Mouse (Mus musculus) neural tube, embryonic 11.5 days (tissue): ENCODE data around the gene Babam2. TPM values are rescaled to one million over a fixed set of nuclear protein-coding genes. Genes with fewer than 3 reads are reported as not detected.

Experiments
- ATAC-seq: fragments of 200-750 bp; cut with Nextera tagmentation; 2 replicates; pipeline ENCODE4 v1.8.0; 2017; ENCODE audit warnings: moderate number of reproducible peaks, mild to moderate bottlenecking, moderate TSS enrichment, moderate library complexity; ENCODE audit not compliant: insufficient read depth, low FRiP score, low TSS enrichment
- DNase-seq: peaks from one replicate; pipeline ENCODE4 v3.0.0-alpha.2; 2015; ENCODE audit warnings: low spot score
- H3K27ac ChIP-seq: fragments of 300-500 bp; sonication (generic); 2 replicates; pipeline ENCODE4 v1.5.1; 2014; ENCODE audit warnings: low read depth, mild to moderate bottlenecking, low read length
- H3K27me3 ChIP-seq: fragments of 300-500 bp; sonication (generic); 2 replicates; pipeline ENCODE4 v1.6.1; 2014; ENCODE audit warnings: mild to moderate bottlenecking, low read length, mixed read lengths; ENCODE audit not compliant: control insufficient read depth, insufficient read depth
- H3K36me3 ChIP-seq: fragments of 300-500 bp; sonication (generic); 2 replicates; pipeline ENCODE4 v1.6.1; 2014; ENCODE audit warnings: mild to moderate bottlenecking, low read length, moderate library complexity, mixed read lengths; ENCODE audit not compliant: control insufficient read depth, insufficient read depth
- H3K4me1 ChIP-seq: fragments of 300-500 bp; sonication (generic); 2 replicates; pipeline ENCODE4 v1.6.1; 2014; ENCODE audit warnings: low read length, mixed read lengths; ENCODE audit not compliant: control insufficient read depth, insufficient read depth
- H3K4me2 ChIP-seq: fragments of 300-500 bp; sonication (generic); 2 replicates; pipeline ENCODE4 v1.6.1; 2014; ENCODE audit warnings: low read depth, mild to moderate bottlenecking, moderate library complexity
- H3K4me3 ChIP-seq: fragments of 300-500 bp; sonication (generic); 2 replicates; pipeline ENCODE4 v1.5.1; 2014; ENCODE audit warnings: low read depth, low read length
- H3K9ac ChIP-seq: fragments of 300-500 bp; sonication (generic); 2 replicates; pipeline ENCODE4 v1.6.1; 2014; ENCODE audit warnings: mild to moderate bottlenecking, low read length
- H3K9me3 ChIP-seq: fragments of 300-500 bp; sonication (generic); 2 replicates; pipeline ENCODE4 v1.6.1; 2016; ENCODE audit warnings: low read length; ENCODE audit not compliant: control insufficient read depth
- WGBS: fragments of 180-500 bp; shearing (Covaris S2); extraction: QIAGEN DNeasy Blood & Tissue Kit; methylation state at CpG from one replicate; pipeline ENCODE4 v1.1.7; 2014; 5-methylcytosine and 5-hydroxymethylcytosine counted together
- polyA plus RNA-seq: library from polyadenylated mRNA; unstranded; fragments of >200 nt; fragmentation: Nextera tagmentation; extraction: Ambion mirVana; gene quantifications from 2 replicates; pipeline ENCODE4 v1.2.1, GENCODE M21; 2014

The Babam2 gene
- 44.6 and 45.0 TPM in 2 replicates for polyA plus RNA-seq

DNA sequence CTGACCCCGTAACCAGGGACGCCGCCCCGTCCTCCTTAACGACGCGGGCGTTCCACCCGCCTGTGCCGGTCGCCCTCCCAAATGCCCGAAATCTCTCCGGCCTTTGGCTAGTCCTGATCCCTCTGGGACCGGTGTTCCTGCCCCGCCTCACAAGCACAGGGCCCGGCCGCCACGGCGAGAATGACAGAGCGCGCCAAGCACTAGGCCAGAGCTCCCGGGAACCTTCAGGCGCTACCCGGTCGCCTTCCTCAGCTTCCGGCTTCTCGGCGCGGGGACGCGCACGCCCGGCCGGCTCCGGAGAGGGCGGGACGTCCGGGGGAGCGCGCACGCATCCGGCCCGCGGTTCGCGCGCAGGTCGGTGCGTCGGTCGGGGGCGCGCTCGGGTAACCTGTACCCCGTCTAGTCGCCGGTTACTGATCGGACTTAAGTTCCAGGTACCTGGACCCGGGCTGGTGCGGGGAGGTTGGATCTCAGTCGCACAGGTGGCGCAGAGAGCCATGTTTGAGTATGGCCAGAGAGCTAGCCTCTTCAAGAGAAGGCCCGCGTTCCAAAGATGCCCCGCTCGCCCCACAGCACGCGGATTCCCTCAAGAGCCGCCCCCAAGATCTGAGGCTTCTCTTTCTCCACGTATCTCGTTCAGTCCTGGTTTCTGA is at the start of gene Babam2:
Gene Babam2 (plus strand): TSS at position 41 of the 653 bp plus-strand sequence.
- Histone ChIP-seq H3K9ac (peak within 1 kb of the TSS; percentile 77), H3K27ac (peak within 1 kb of the TSS; percentile 75), H3K27me3 (no peaks in the 10 kb centered on the region), H3K4me2 (peak within 1 kb of the TSS; percentile 71), H3K4me1 (no peaks in the 10 kb centered on the region), H3K9me3 (no peaks in the 10 kb centered on the region), H3K36me3 (no peaks in the 10 kb centered on the region), H3K4me3 (peak within 1 kb of the TSS; percentile 75)
- DNase-seq, result peak; percentile 94
- under 1% methylated on average over 71 of the region's 71 CpGs for WGBS
- ATAC-seq, result peak; percentile 94

DNA sequence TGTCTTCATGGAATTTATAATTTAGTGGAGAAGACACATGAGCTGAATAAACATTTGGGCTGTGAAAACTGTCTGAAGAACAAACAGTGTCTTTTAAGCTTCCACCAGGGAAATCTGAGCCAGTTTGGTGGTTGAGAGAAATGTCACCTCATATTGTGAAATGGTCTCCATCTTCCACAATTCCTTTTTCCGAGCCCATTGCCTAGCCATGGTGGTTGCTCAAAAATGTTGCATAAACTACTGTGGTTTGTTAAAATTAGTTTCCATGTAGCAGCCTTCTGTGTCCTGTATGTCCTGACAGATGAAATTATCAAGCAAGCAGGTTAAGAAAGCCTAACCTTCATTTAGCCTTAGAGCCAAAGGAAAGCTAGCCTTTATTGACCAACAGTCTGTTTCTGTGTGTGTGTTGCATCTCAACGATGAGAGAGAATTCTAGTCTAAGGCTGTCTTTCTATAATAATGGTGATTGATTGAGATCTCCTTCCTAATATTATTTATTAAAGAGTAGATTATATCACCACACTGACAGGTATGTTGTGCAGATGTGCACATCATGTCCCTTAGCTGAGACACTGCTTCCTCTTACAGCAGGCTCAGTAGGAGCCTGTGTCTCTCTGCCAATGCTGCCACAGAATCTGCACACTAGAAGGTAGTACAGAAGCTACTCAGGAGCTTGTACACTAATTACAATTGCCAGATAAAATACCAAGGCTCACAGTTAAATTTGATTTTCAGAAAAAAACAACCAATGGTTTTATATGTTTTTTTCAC is 46.8 kb upstream of the Babam2 start:
- Histone ChIP-seq H3K36me3 (no peaks in the 10 kb centered on the region), H3K4me3 (no peak overlapping the region), H3K4me1 (no peaks in the 10 kb centered on the region), H3K27me3 (no peaks in the 10 kb centered on the region), H3K9ac (no peak overlapping the region), H3K4me2 (no peak overlapping the region), H3K27ac (no peak overlapping the region), H3K9me3 (no peaks in the 10 kb centered on the region)
- no peak for ATAC-seq
- 95% methylated on average over 2 of the region's 2 CpGs for WGBS
- no peak for DNase-seq

DNA sequence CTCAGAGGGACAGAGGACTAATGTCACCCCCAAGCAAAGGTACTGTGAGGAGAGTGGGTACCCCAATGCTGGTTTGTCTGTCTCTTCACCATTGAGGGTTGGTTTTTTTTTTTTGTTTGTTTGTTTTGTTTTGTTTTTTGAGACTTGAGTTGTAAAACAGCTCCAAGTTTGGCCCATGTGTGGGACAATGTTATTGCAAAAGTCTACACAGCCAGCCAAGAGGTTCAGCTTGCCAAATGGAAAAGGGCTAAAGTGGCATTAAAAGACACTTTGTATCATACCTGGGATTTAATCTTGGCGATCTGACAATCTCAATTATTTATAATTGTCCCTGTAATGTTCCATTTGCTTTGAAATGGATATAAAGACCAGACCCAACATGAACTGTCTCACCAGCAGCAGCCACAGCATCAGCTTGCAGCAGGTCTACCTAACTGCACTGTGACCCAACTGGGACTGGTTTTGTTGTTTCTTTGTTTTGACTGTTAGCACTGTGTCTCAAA is 41.7 kb upstream of the Babam2 start:
- Histone ChIP-seq H3K27me3 (no peaks in the 10 kb centered on the region), H3K4me3 (no peak overlapping the region), H3K4me2 (no peak overlapping the region), H3K36me3 (no peaks in the 10 kb centered on the region), H3K9me3 (no peaks in the 10 kb centered on the region), H3K4me1 (no peaks in the 10 kb centered on the region), H3K27ac (no peak overlapping the region), H3K9ac (no peak overlapping the region)
- ATAC-seq (no peak), DNase-seq (no peak)
- 95% methylated on average over 1 of the region's 1 CpGs for WGBS

DNA sequence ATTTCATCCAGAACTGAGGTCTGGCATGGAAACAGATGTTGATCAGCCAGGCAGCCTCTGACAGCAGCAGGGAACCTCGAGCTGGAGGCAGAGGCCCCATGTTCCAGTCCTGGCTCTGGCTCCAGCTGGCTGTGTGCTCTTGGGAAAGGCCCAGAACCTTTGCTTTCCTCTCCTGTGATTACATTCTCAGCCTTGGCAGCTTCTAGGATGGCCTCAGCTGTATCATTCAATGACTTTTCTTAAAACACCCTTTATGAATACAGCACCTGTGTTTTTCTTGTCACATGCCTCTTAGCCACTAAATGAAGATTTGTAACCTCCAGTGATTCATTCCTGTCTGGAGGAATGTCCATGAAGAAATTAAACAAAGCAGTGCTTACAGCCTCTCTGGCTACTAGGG is 31.3 kb upstream of the Babam2 start:
- Histone ChIP-seq H3K9me3 (no peaks in the 10 kb centered on the region), H3K4me1 (no peaks in the 10 kb centered on the region), H3K27ac (no peak overlapping the region), H3K4me3 (no peak overlapping the region), H3K4me2 (no peak overlapping the region), H3K36me3 (no peaks in the 10 kb centered on the region), H3K27me3 (no peaks in the 10 kb centered on the region), H3K9ac (no peak overlapping the region)
- WGBS, result 39% methylated on average over 1 of the region's 1 CpGs
- ATAC-seq (no peak), DNase-seq (no peak)

DNA sequence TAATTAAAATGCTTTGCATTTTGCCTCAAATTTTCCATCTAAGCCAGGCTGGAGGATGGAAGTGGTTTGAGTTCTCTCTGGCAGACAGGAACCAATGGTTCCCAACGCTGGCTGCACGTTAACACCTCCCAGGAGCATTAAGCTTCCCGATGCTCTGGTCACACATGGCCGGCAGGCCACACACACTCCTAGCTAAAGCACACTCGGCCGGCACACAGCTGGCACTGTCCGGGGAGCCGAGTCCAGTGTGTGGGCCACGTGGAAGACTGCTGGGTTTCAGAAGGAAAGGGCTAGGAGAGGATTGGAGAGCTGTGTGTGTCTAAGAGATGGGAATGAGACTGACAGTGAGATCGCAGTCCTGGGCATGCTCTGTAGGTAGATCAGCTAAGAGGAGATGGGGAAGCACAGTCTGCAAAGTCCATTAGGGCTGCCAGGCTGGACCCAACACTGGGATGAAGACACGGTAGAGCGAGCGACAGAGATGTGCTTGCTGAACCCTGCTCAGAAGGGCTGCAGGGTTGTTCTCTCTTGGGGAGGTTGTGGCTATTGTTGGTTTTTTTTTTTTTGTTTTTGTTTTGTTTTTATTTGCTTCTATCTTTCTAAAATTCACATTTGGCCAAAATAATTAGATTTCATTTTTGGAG is 29.0 kb upstream of the Babam2 start:
- no peak overlapping the region for H3K27ac ChIP-seq
- H3K4me2 ChIP-seq, result no peak overlapping the region
- DNase-seq (peak; percentile 14), ATAC-seq (no peak)
- 65% methylated on average over 13 of the region's 13 CpGs for WGBS
- H3K9ac ChIP-seq, result no peak overlapping the region
- H3K4me3 ChIP-seq, result no peak overlapping the region
- H3K9me3 ChIP-seq, result no peaks in the 10 kb centered on the region
- no peaks in the 10 kb centered on the region for H3K27me3 ChIP-seq
- H3K36me3 ChIP-seq, result no peaks in the 10 kb centered on the region
- H3K4me1 ChIP-seq, result no peaks in the 10 kb centered on the region

DNA sequence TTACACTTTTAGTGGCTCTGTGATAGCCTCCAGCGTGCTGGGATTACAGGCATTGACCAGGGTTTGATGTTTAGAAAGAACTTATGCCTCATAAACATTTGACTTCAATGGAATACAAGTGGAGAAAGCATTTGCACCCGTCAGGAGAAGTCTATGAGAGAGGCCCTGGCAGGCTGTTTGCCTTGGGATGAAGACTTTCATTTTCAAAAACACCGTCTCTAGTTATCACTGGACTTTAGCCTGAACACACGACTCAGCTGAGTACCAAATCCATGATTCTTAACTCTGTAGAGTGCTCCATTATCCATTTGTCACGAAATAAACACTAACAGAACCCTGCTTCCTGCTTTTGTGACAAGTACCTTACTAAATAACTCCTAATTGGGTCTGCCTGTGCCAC is 27.5 kb upstream of the Babam2 start:
- DNase-seq (no peak), ATAC-seq (no peak)
- H3K36me3 ChIP-seq, result no peaks in the 10 kb centered on the region
- H3K9me3 ChIP-seq, result no peaks in the 10 kb centered on the region
- no peak overlapping the region for H3K4me2 ChIP-seq
- 79% methylated on average over 5 of the region's 5 CpGs for WGBS
- no peaks in the 10 kb centered on the region for H3K4me1 ChIP-seq
- no peak overlapping the region for H3K4me3 ChIP-seq
- H3K27ac ChIP-seq, result no peak overlapping the region
- no peak overlapping the region for H3K9ac ChIP-seq
- no peaks in the 10 kb centered on the region for H3K27me3 ChIP-seq

DNA sequence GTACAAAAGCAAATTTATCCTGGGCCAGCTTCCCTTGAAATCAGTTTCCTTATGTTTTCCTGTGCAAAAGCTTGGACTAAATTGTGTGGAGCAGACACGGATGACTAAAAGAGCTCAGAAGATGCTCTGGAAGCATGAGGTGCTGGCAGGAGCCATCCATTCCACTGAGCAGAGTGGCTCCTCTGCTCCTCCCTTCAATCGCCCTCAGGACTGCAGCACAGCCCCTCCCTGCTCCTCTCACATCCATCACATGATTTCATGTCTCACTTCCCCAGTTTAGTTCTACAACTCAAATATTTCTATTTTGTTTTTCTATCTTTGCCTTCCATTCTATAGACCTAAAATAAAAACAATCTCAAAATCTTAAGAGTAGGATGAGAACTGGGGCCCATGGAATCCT is 26.3 kb upstream of the Babam2 start:
- Histone ChIP-seq H3K27me3 (no peaks in the 10 kb centered on the region), H3K4me2 (no peak overlapping the region), H3K9me3 (no peaks in the 10 kb centered on the region), H3K36me3 (no peaks in the 10 kb centered on the region), H3K9ac (no peak overlapping the region), H3K4me1 (no peaks in the 10 kb centered on the region), H3K4me3 (no peak overlapping the region), H3K27ac (no peak overlapping the region)
- 63% methylated on average over 2 of the region's 2 CpGs for WGBS
- ATAC-seq, result no peak
- DNase-seq, result no peak

DNA sequence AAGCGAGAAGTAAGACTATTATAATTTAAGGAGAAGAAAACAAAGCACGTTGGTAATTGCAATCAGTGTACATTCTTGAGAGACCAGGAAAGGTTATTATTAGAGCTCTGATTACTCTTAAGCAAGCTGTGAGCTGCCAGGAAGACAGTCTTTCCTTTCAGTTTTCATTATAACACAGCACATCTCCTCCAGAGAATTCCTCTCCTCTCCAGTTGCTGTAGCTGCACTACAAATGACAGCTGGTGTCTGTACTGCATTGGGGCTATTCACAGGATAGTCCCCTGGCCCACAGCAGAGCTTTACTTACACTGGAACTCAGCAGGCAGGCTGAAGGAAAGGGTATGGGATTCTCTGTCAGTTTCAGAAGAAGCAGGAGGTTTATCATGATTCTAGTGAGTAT is 24.1 kb upstream of the Babam2 start:
- ATAC-seq (no peak), DNase-seq (no peak)
- H3K9me3 ChIP-seq, result no peaks in the 10 kb centered on the region
- H3K27me3 ChIP-seq, result no peaks in the 10 kb centered on the region
- H3K4me2 ChIP-seq, result no peak overlapping the region
- H3K27ac ChIP-seq, result no peak overlapping the region
- 83% methylated on average over 2 of the region's 2 CpGs for WGBS
- no peaks in the 10 kb centered on the region for H3K4me1 ChIP-seq
- no peak overlapping the region for H3K4me3 ChIP-seq
- no peak overlapping the region for H3K9ac ChIP-seq
- H3K36me3 ChIP-seq, result no peaks in the 10 kb centered on the region
